Mouse (Mus musculus): ENCODE results near the gene C1qtnf1.

GRCm38 (mm10) chr11:118397806-118398530 is 30.0 kb upstream of the C1qtnf1 start:
- TF ChIP-seq POLR2A (IDR thresholded peaks at IDR 0.05; ENCODE audit: low read depth, low read length) (no peak), CTCF (conservative IDR thresholded peaks at IDR 0.05; ENCODE audit: insufficient read depth, insufficient read length, low read depth, low read length) (no peak)
